Mouse (Mus musculus) E14TG2a.4 (cell line): ENCODE results near the gene 4930595D18Rik.

ENCODE experiments used
- H3K27me3 ChIP-seq: 2 replicates; pipeline ENCODE4 v1.6.1; 2014; ENCODE audit warnings: low read length, control low read depth; ENCODE audit not compliant: insufficient read depth
- H3K36me3 ChIP-seq: 2 replicates; pipeline ENCODE4 v1.6.1; 2014; ENCODE audit warnings: low read length, control low read depth; ENCODE audit not compliant: insufficient read depth
- H3K4me1 ChIP-seq: replicated peaks from 2 replicates; pipeline ENCODE4 v1.6.1; 2014; ENCODE audit warnings: low read depth, low read length, control low read depth
- H3K4me3 ChIP-seq: replicated peaks from 2 replicates; pipeline ENCODE4 v1.5.1; 2014; ENCODE audit warnings: mild to moderate bottlenecking, low read length
- H3K9me3 ChIP-seq: 2 replicates; pipeline ENCODE4 v1.6.1; 2014; ENCODE audit warnings: low read length, control low read depth
- CTCF ChIP-seq: conservative IDR thresholded peaks from 2 replicates; pipeline ENCODE4 v1.5.1; 2014; ENCODE audit warnings: low read length
- NANOG ChIP-seq: IDR thresholded peaks from 2 replicates; pipeline ENCODE4 v1.6.1; 2014; ENCODE audit warnings: borderline replicate concordance, low read length, mixed read lengths
- POU5F1 ChIP-seq: IDR thresholded peaks from 2 replicates; pipeline ENCODE4 v1.6.1; 2014; ENCODE audit warnings: low read length, borderline replicate concordance

Gene 4930595D18Rik

GRCm38 (mm10) chr12:111184476-111184875 is at the start of gene 4930595D18Rik:
TSS of gene 4930595D18Rik (minus strand) at chr12:111184491.
- Histone ChIP-seq H3K9me3 (no peaks in the 10 kb centered on the region), H3K4me1 (peaks cover 13% of the 10 kb centered on the region; the same call in 1 of the 2 replicates), H3K27me3 (no peaks in the 10 kb centered on the region), H3K36me3 (no peaks in the 10 kb centered on the region; the same call in 1 of the 2 replicates), H3K4me3 (no peak within 1 kb of the TSS)
- TF ChIP-seq NANOG = no peak
- TF ChIP-seq CTCF = no peak
- TF ChIP-seq POU5F1 = no peak

GRCm38 (mm10) chr12:111233798-111234197 is 49.5 kb upstream of the 4930595D18Rik start:
- no peak overlapping the region for H3K4me3 ChIP-seq
- TF ChIP-seq CTCF (no peak), POU5F1 (no peak), NANOG (no peak)
- no peaks in the 10 kb centered on the region for H3K27me3 ChIP-seq
- H3K9me3 ChIP-seq = no peaks in the 10 kb centered on the region
- H3K4me1 ChIP-seq = peaks cover 55% of the 10 kb centered on the region
- peaks cover 14% of the 10 kb centered on the region for H3K36me3 ChIP-seq

GRCm38 (mm10) chr12:111230793-111231192 is 46.5 kb upstream of the 4930595D18Rik start:
- H3K4me3 ChIP-seq = no peak overlapping the region
- TF ChIP-seq CTCF (no peak), POU5F1 (no peak), NANOG (no peak)

GRCm38 (mm10) chr12:111228488-111228887 is 44.2 kb upstream of the 4930595D18Rik start:
- no peaks in the 10 kb centered on the region for H3K9me3 ChIP-seq
- no peak for TF ChIP-seq CTCF
- no peak for TF ChIP-seq NANOG
- no peak for TF ChIP-seq POU5F1
- H3K27me3 ChIP-seq = no peaks in the 10 kb centered on the region
- H3K4me1 ChIP-seq = peaks cover 7% of the 10 kb centered on the region
- H3K4me3 ChIP-seq = no peak overlapping the region
- H3K36me3 ChIP-seq = peaks cover 10% of the 10 kb centered on the region

More at GRCm38 (mm10) chr12:111230793-111231192, 46.5 kb upstream of the 4930595D18Rik start:
- H3K27me3 ChIP-seq = no peaks in the 10 kb centered on the region
- H3K4me1 ChIP-seq = peaks cover 27% of the 10 kb centered on the region
- no peaks in the 10 kb centered on the region; the same call in 1 of the 2 replicates for H3K36me3 ChIP-seq
- H3K9me3 ChIP-seq = no peaks in the 10 kb centered on the region

- Histone ChIP-seq H3K4me3 (no peak overlapping the region), H3K36me3 (peaks cover 11% of the 10 kb centered on the region), H3K4me1 (peaks cover 3% of the 10 kb centered on the region; the same call in 1 of the 2 replicates), H3K27me3 (no peaks in the 10 kb centered on the region), H3K9me3 (no peaks in the 10 kb centered on the region)
- no peak for TF ChIP-seq NANOG
- no peak for TF ChIP-seq CTCF
- TF ChIP-seq POU5F1 = no peak
Measured at GRCm38 (mm10) chr12:111227410-111227809, 43.1 kb upstream of the 4930595D18Rik start.

- Histone ChIP-seq H3K4me3 (no peak overlapping the region), H3K9me3 (no peaks in the 10 kb centered on the region), H3K4me1 (peaks cover 3% of the 10 kb centered on the region; the same call in 1 of the 2 replicates), H3K36me3 (peaks cover 23% of the 10 kb centered on the region), H3K27me3 (no peaks in the 10 kb centered on the region)
- no peak for TF ChIP-seq POU5F1
- TF ChIP-seq CTCF = no peak
- no peak for TF ChIP-seq NANOG
Measured at GRCm38 (mm10) chr12:111225197-111225780, 41.0 kb upstream of the 4930595D18Rik start.

GRCm38 (mm10) chr12:111218867-111219266 is 34.6 kb upstream of the 4930595D18Rik start:
- H3K27me3 ChIP-seq = no peaks in the 10 kb centered on the region
- H3K4me1 ChIP-seq = peaks cover under 1% of the 10 kb centered on the region; the same call in 1 of the 2 replicates
- no peak overlapping the region for H3K4me3 ChIP-seq
- peaks cover 14% of the 10 kb centered on the region for H3K36me3 ChIP-seq
- no peaks in the 10 kb centered on the region for H3K9me3 ChIP-seq
- TF ChIP-seq POU5F1 = no peak
- TF ChIP-seq NANOG = no peak
- TF ChIP-seq CTCF = no peak

GRCm38 (mm10) chr12:111211729-111212128 is 27.4 kb upstream of the 4930595D18Rik start:
- TF ChIP-seq POU5F1 (no peak), NANOG (no peak), CTCF (no peak)
- H3K27me3 ChIP-seq = no peaks in the 10 kb centered on the region
- no peak overlapping the region for H3K4me3 ChIP-seq
- H3K4me1 ChIP-seq = peaks cover 7% of the 10 kb centered on the region
- H3K36me3 ChIP-seq = no peaks in the 10 kb centered on the region
- H3K9me3 ChIP-seq = no peaks in the 10 kb centered on the region

- H3K4me1 ChIP-seq = peaks cover 12% of the 10 kb centered on the region
- H3K27me3 ChIP-seq = no peaks in the 10 kb centered on the region
- no peaks in the 10 kb centered on the region for H3K36me3 ChIP-seq
- H3K9me3 ChIP-seq = no peaks in the 10 kb centered on the region
- TF ChIP-seq CTCF (no peak), NANOG (no peak), POU5F1 (no peak)
- H3K4me3 ChIP-seq = no peak overlapping the region
Measured at GRCm38 (mm10) chr12:111207641-111208040, 23.4 kb upstream of the 4930595D18Rik start.
